Mouse (Mus musculus): ENCODE data around the gene Stx4a.

GRCm38 (mm10) chr7:127802313-127802712 lies 21.8 kb upstream of the Stx4a start:
- TF ChIP-seq CTCF (IDR thresholded peaks at IDR 0.05) (no peak), POLR2A (IDR thresholded peaks at IDR 0.05; ENCODE audit: insufficient read depth, low read depth, low read length) (no peak)
